Mouse (Mus musculus): ENCODE results near the gene 4921517D22Rik.

The 4921517D22Rik gene

DNA sequence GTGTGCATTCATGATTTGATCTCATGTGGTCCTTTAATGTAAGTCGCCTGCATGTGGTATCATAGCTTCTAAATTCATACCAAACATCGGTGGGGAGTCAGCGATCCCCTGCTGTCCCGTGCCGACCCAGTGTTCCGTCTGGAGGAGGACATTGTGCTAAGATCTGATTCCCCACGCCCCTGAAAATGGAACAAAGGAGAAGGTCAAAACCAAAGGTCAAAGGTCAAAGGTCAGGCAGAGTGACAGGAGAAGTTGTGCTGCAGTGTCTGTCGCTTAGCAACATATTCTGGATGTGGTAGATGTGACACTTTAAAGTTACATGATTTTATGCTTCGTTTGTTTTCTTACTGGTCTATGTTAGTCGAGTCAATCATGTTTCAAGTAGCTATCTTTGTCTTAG, 2.4 kb downstream of the 4921517D22Rik start:
- in situ Hi-C loops (cut with MboI, MseI), result no loop called here

DNA sequence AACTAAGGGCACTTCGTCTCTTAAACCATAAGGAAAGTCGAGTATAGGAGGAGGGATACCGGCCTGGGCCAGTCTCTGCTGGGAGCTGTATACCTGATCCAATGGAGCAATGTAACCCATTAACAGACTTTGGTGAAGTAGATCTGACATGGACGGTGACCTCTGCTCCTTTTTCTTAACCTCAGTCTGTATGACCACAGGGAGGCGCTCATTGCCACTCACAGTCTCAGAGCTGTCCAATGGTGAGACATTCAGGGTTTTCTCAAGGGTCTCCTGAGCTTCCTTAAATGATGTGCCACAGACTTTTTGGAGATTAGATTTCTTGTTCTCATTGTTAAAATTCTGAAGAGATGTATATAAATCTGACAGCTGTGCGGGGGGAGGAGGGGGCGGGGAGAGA, 3.3 kb downstream of the 4921517D22Rik start:
- in situ Hi-C loops (cut with MboI, MseI), result no loop called here

DNA sequence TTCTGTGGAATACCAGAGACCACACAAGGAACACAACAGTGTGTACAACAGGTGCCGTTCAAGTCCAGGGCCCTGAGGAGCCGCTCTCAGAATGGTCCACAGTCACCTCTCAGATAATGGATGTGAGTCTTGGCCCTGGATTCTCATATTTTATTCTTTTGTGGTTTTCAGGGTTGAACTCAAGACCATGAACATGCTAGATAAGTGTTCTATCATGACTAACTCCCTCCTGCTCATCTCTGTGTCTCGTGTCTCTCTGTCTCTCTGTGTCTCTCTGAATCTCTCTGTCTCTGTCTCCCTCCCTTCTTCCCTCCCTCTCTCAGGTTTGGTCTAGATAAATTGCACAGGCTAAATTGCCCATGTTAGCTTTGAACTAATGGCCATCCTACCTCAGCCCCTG, 4.1 kb downstream of the 4921517D22Rik start:
- in situ Hi-C loops (cut with MboI, MseI), result no loop called here

DNA sequence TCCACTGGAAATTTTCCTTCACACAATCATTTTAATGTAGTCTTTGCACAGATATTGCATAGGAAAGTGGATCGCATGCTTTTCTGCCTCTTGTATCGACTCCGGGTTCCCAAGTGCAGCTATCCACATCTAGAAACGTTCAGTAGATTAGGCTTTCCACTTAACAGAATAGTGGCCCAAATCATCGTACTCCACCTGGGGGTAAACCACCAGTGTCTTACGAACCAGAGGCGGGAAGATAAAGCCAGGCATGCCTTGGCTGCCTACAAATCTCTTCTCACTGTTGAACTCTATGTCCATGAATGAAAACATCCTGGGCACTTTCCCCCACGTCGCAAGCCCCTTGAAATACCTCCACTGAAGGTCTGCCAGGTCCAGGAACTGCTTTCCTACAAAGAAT, 4.6 kb downstream of the 4921517D22Rik start:
- in situ Hi-C loops (cut with MboI, MseI), result no loop called here

DNA sequence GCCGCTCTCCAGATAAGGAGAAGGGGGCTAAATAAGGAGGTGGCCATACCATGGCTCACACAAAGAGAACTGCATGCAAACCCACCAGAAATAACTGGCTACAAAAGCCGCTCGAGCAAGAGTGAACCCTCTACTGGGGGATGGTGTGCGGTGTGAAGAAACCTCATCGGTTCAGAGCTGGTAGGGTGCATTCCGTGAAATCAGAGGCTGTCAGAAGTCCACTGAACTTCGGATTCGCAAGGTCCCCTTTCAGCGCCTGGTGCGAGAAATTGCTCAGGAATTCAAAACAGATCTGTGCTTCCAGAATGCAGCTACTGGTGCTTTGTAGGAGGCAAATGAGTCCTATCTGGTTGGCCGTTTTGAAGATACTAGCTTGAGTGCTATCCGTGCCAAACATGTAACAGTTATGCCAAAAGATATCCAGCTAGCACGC, 5.6 kb downstream of the 4921517D22Rik start:
- in situ Hi-C loops (cut with MboI, MseI), result no loop called here

DNA sequence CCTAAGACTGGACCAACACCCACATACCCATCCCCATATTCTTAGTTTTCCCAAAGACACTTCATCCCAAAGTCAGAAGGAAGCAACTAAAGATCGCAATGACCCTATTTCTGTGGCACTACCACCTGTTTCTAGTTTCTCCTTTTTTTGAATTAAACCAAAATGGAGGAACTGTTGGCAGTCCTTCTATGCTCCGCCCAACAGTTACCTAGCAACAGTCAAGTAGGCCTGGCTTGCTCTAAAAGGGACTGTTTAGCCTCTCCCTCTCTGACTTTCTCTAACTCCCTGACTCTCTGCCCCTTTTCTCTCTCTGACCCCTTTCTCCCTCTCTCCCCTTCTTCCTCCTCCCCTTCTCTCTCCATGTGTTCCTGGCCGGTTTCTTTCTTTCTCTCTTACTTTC, 8.7 kb downstream of the 4921517D22Rik start:
- in situ Hi-C loops (cut with MboI, MseI), result no loop called here

DNA sequence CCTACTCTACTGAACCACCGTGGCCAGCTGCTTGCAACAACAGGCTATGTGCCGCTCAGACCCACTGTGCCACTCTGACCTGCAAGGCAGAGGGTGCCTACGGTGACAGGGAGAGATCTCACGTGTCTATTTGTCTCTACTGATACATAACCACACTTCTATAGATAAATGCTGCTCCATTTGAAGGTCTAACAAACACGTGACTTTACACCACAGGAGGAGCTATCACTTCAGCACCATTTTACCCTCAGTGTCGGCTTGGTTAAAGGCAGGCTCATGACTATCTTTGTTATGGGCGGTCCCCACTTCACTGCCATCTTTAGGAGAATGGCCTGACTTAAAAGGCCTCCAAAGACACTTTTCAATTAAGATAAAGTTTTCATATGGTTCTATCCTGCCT, 11.3 kb downstream of the 4921517D22Rik start:
- in situ Hi-C loops (cut with MboI, MseI), result no loop called here

DNA sequence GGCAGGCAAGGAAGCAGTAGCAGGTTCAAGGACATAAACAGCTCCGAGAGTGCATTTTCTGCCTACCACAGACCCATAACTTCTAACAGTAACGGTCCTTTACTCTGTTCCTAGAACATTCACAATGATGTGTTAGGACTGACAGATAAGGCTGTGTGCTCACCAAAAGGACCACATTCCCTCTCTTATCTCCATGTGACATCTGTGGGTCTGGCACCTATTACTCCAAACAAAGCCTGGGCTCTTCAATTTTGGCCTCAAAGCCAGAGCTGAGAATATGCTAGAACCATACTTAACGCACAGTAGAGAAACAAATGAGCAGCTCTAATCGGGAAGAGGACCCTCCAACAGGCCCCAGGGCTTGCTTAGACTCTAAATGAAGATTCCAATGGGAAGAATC, 14.0 kb downstream of the 4921517D22Rik start:
- in situ Hi-C loops (cut with MboI, MseI), result no loop called here

DNA sequence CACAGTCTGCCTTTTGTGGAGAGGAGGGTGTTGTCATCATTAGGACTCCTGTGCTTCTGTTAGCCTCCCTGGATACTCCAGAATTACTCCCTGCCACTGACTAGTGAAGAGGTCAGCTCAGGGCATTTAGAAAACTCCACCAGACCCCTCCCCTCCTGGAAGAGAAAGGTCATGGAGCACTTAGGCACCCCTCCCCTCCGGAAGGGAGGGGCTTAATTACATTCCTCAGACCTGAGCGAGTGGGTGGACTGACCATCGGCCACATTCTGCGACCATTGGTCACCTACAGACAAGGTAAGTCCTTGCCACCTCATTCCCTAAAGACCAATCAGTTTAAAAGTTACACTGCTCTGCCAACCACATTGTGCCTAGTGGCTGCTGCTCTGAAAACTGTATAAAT, 14.6 kb downstream of the 4921517D22Rik start:
- in situ Hi-C loops (cut with MboI, MseI), result no loop called here

DNA sequence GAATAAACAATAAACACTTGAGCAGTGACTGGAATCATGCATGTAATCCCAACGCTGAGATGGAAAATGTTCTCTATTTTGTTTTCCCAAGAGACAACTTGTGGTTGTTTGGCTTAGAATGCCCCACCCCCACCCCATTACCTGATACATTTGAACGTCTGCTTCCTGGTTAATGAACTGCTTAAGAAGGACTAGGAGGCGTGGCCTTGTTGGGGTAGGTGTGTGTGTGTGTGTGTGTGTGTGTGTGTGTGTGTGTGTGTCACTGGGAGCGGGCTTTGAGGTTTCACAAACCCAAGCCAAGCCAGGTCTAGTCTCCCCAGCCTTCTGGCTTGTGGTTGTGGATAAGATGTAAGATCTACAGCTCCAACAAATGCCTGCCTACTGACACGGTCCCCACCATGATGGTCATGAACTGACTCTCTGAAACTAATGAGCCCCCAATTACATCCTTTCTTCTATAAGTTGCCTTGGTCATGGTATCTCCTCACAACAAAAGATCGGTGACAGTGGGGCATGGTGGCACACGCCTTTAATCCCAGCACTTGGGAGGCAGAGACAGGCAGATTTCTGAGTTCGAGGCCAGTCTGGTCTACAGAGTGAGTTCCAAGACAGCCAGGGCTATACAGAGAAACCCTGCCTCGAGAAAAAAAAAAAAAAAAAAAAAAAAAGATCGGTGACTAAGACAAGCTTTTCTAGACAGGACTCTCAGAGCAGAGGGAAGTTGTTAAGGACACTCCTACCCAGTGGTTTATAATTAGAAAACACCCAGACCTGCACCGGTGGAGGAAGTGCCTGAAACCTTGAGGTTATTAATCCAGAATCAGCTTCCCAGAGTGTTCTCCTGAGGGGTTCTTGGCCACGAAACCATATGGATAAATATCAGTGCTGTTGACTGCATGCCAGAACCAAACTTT, 17.3 kb downstream of the 4921517D22Rik start:
- in situ Hi-C loops (cut with MboI, MseI), result no loop called here

DNA sequence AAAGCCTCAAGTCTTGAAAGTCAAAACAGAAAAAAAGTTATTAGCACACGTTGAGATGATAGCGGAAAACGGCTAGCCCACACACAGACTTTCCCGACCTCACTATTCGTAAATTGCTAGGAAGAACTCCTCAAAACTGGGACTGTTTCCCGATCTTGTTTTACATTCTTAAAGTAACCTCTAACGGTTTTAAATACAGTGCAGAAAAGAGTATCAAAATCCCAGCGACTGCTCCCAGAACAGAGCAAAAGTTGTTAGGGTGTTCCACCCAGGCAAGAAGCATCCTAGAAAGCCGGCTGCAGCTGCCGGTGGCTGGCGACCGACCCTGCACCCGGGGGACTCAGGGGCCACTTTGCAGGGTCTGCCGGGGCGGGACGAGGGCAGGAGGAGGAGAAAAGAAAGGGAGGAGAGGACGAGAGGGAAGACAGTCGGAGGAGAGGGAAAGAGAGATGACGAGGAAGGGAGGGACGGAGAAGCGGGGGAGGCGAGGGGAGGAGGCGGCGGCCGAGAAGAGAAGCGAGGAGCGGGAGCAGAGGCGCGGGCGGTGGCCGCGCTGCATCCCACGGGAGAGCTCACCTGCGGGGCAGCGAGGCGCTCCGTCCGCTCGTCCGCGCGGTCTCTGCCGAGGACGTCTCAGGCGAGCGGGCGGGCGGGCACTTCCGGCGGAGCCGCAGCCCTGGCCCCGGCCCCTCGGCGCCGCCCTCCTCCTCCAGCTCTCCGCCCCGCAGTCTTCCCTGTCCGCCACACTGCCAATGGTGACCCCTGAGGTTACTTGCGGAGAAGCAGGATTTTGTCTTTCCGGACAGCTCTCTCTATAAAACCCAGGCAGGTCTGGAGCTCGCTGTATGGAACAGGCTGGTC, 18.5 kb downstream of the 4921517D22Rik start, which contains the start of gene Golm1:
Gene Golm1 (minus strand): TSS at position 661 of the 861 bp plus-strand sequence.
- in situ Hi-C loops (cut with MboI, MseI), result no loop called here

DNA sequence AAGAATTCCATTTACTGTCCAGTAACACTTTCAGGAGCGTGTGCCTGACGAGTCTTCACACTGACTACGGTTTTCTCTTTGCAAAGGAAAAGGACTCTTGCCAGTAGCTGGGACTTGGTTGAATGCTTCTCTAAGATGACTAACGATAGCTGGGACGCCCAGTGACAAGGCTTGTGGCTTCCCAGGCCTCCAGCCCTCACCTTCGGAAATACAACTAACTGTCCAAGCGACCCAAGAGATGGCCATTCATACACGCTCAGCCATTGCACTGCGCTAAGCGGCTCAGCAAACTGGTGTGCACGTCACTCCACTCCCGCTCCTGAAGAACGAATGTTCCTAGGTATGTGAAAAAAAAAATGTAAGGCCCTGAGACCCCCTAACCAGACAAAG, 19.2 kb downstream of the 4921517D22Rik start:
- in situ Hi-C loops (cut with MboI, MseI), result no loop called here

DNA sequence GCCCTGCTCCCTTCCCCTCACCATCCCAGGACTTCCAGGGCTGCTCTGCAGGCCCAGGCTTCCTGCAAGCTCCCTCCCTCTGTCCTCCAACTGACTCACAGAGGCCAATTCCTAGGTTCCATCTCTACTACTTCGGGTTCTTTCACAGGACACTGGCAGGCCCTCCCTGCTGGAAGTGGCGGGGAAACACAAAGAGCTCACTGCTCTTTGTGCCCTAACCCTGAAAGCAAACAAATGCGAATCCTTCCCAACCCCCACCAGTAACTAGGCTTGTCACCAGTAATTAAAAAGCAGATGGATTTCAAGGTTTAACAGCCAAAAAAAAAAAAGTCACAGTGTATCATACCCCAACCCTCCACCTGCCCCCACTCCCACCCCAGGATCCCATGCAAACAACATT, 19.7 kb downstream of the 4921517D22Rik start:
- in situ Hi-C loops (cut with MboI, MseI), result no loop called here

DNA sequence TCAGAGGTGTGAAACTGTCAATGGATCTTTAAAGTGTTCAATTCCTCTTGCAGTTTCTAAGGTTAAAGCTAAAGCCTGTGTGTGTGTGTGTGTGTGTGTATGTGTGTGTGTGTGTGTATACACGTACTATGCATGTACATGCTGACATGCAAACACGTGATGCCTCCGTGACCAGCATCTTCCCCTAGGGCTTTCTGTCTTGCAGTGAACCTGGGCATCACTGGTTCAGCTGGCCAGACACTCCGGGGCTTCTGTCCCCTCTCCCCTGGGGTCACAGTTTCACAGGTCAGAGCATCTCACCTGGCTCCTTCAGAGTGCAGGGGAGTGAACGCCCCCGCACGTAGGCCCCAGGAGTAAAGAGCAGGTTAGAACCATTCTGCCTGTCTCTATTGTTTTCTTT, 20.3 kb downstream of the 4921517D22Rik start:
- in situ Hi-C loops (cut with MboI, MseI), result no loop called here

DNA sequence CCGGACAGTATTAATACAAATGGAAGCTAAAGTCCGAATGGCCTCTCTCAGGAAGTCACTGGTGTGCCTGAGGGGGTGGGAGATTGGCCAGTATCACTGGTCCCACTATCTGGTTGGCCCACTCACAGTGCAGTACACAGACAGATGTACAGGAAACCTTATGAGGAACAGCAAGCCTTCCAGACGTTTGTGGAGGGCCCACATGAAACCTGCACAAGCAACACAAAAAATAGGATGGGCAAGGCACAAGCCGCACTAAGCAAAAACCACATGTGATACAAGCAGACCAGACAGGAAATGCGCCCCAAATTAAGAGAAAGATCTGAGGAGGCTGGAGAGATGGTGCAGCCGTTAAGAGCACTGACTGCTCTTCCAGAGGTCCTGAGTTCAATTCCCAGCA, 21.7 kb downstream of the 4921517D22Rik start:
- in situ Hi-C loops (cut with MboI, MseI), result no loop called here

DNA sequence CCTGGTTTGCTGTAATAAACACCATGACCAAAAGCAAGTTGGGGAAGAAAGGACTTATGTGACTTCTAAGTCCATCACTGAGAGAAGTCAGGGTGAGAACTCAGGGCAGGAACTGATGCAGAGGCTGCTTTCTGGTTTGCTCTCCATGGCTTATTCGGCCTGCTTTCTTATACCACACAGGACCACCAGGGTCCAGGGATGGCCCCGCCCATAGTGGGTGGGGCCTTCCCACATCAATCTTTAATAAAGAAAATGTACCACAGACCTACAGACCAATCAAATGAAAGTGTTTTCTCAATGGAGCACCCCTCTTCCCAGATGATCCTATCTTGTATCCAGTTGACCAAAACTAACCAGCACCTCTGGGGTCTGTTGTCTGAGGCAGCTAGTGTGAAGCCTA, 22.4 kb downstream of the 4921517D22Rik start:
- in situ Hi-C loops (cut with MboI, MseI), result no loop called here

DNA sequence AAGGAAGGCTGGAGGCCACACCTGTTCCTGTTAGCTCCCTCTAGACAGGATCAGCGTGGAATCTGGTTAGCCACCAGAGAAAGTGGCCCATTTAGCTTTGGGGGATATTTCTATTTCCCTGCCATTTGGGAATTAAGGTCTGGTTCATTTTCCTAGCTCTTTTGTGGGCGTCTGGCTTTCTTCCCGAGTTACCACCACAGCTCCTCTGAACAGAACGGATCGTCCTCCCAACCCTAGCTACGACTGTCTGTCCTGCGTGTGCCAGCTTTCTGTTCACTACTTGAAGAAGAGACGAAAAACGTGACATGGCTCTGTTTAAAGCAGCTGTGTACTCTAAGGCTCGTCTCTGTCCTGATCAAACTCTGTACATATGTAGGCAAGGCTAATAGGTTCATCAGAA, 24.0 kb downstream of the 4921517D22Rik start:
- in situ Hi-C loops (cut with MboI, MseI), result no loop called here

DNA sequence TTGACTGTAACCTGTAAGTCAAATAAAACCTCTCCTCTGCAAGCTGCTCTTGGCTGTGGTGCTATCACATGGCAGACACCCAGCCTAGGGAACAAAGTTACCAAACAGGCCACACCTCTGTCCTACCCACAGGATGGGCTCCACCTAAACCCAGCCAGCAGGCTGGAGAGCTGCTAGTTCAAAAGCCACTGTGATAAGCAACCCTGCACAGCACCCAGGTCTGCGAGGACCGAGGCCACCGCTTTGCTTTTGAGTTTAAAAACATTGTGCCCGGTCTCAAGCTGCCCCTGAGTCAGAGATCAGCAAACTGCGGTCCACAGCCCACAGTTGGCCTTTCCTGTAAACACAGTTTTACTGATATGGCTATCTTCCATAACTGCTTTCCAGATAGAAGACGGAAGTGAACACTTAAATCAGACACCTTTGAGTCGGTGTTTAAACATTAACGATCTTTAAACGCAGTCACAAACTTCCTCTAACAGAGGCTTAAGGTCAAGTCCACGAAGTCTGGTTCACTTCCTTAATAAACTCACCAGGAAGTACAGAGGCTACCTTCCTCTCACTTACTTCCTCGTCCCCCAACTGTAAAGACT, 25.3 kb downstream of the 4921517D22Rik start:
- in situ Hi-C loops (cut with MboI, MseI), result no loop called here

DNA sequence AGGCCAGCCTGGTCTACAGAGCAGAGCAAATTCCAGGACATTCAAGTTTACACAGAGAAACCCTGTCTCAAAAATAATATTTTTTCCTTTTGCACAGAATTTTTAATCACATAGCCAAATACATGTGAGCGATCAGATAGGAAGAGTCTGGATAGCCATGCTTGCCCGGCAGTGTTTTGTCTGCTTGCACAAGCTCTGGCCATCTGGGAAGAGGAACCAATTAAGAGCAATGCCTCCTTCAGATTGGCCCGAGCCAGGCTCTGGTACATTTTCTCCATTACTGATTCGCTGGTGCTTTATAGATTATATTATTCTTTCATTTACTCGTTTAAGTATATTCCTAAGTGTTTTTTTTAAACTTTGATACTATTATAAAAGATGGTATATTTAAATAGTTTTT, 26.1 kb downstream of the 4921517D22Rik start:
- in situ Hi-C loops (cut with MboI, MseI), result no loop called here

DNA sequence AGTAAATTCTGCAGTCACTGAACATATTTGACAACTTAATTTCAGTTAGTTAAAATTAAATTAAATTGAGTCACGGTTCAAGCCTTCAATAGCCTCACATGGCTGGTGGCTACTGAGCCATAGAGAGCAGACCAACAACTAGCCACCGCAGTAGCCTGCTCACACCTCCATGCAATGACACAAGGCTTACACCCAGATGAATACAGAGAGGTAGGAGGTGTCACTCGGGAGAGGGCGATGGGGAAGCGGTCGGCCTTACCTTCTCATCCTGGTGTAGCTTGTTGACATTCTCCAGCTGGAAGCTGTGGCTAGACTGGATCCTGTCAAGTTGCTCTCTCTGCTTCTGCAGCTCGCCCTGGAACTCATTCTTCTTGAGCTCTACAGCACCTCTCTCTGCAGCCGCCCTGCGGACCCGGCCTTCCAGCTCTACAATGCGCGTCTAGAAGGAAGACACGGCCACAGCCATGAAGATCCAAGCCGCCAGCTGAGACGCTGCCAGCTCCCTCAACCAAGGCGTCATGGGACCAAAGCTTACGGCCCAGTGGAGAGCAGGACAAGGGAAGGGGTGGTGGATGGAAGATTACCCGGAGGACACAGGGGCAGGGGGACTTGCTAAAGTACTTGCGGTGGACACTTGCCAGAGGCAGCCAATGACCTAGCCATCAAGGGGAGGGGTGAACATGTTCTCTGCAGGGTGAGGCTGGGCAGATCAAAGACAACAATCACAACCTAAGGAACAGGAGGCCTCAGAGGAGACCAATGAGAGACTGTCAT, 29.8 kb downstream of the 4921517D22Rik start:
- in situ Hi-C loops (cut with MboI, MseI), result no loop called here

DNA sequence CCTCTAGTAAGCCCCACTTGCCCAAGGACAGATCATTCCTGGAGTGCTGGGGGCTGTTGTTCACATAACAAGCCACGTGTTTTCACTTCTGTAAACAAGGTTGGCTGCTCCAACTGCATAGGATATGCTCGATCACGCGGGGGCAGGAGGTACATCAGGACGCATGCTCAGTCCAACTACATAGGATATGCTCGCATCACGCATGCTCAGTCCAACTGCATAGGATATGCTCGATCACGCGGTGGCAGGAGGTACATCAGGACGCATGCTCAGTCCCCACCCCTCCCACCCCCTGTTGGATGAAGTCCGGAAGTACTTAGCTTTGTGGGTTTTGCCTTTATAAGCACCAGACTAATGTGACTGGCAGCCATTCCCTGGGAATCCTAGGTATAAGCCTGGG, 31.9 kb downstream of the 4921517D22Rik start:
- in situ Hi-C loops (cut with MboI, MseI), result no loop called here

Measured in T-helper 17 cell (primary cell).